Mouse (Mus musculus) hindbrain, embryonic 11.5 days (tissue): ENCODE measurements at regions not wholly inside any gene's neighbourhood (a gene's known extent, or its start where the extent isn't known, plus 50 kb on each side); places are given as distances from the start of the nearest gene placed in this dataset.
A peak's percentile ranks its signal among the peaks of the same experiment; 100 is the strongest.

Experiments
- ATAC-seq: fragments of 200-750 bp; cut with Nextera tagmentation; 2 replicates; pipeline ENCODE4 v1.8.0; 2017; ENCODE audit warnings: mild to moderate bottlenecking, moderate TSS enrichment, moderate library complexity; ENCODE audit not compliant: low FRiP score
- DNase-seq: peaks from one replicate; pipeline ENCODE4 v3.0.0-alpha.2; 2015; ENCODE audit warnings: low spot score
- H3K27ac ChIP-seq: fragments of 300-500 bp; sonication (generic); 2 replicates; pipeline ENCODE4 v1.5.1; 2014; ENCODE audit warnings: mild to moderate bottlenecking, low read depth, low read length
- H3K27me3 ChIP-seq: fragments of 300-500 bp; sonication (generic); 2 replicates; pipeline ENCODE4 v1.6.1; 2014; ENCODE audit warnings: mild to moderate bottlenecking, low read length, moderate library complexity, mixed read lengths; ENCODE audit not compliant: control insufficient read depth, insufficient read depth
- H3K36me3 ChIP-seq: fragments of 300-500 bp; sonication (generic); 2 replicates; pipeline ENCODE4 v1.6.1; 2014; ENCODE audit warnings: mild to moderate bottlenecking, low read length, moderate library complexity, mixed read lengths; ENCODE audit not compliant: control insufficient read depth, insufficient read depth
- H3K4me1 ChIP-seq: fragments of 300-500 bp; sonication (generic); replicated peaks from 2 replicates; pipeline ENCODE4 v1.6.1; 2014; ENCODE audit warnings: low read length, mixed read lengths; ENCODE audit not compliant: control insufficient read depth, insufficient read depth
- H3K4me2 ChIP-seq: fragments of 300-500 bp; sonication (generic); replicated peaks from 2 replicates; pipeline ENCODE4 v1.6.1; 2014; ENCODE audit warnings: mild to moderate bottlenecking, low read depth, low read length
- H3K4me3 ChIP-seq: fragments of 300-500 bp; sonication (generic); 2 replicates; pipeline ENCODE4 v1.5.1; 2014; ENCODE audit warnings: low read depth, low read length
- H3K9ac ChIP-seq: fragments of 300-500 bp; sonication (generic); 2 replicates; pipeline ENCODE4 v1.6.1; 2014; ENCODE audit warnings: low read depth, low read length
- H3K9me3 ChIP-seq: fragments of 300-500 bp; sonication (generic); 2 replicates; pipeline ENCODE4 v1.6.1; 2016; ENCODE audit warnings: low read length; ENCODE audit not compliant: control insufficient read depth
- WGBS: fragments of 180-500 bp; shearing (Covaris S2); extraction: QIAGEN DNeasy Blood & Tissue Kit; methylation state at CpG from one replicate; pipeline ENCODE4 v1.1.7; 2014; 5-methylcytosine and 5-hydroxymethylcytosine counted together

DNA sequence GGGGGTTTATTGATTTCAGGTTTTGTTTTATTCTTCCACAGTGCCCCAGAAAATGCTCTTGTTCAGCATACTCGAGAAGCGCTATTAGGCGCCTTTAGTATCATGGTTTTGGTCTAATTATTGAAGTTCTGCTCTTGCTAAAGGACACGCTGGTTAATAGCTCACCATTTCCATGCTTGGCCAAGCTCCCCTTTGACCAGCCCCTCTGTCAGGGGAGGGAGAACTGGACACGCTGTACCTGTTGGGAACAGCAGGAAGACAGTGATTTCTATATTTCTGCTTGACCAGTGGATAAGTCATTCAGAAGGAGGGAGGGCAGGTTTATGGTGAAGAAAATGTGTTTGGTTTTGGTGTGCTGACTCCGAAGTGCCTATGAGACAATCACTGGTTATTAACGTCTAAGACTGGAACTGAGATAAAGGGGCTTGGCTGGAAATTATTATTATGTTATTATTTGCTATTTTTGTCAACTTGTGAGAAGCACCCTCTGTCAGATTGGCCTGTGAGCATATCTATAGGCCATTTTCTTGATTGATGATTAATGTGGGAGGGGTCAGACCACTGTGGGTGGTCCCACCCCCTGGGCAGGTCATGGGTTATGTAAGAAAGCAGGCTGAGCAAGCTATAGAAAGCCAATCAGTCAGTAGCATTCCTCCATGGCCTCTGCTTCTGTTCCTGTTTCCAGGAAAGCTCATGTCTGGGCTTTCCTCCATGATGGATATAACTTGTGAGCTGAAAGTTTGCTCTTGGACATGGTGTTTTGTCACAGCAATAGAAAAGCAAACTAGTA is 51.2 kb upstream of the Tanc2 start:
- DNase-seq (no peak), ATAC-seq (no peak)
- Histone ChIP-seq H3K9me3 (no peaks in the 10 kb centered on the region), H3K4me3 (no peak overlapping the region), H3K27me3 (no peaks in the 10 kb centered on the region), H3K36me3 (no peaks in the 10 kb centered on the region), H3K27ac (no peak overlapping the region), H3K4me1 (no peaks in the 10 kb centered on the region), H3K9ac (no peak overlapping the region), H3K4me2 (no peak overlapping the region)
- 89% methylated on average over 7 of the region's 7 CpGs for WGBS

DNA sequence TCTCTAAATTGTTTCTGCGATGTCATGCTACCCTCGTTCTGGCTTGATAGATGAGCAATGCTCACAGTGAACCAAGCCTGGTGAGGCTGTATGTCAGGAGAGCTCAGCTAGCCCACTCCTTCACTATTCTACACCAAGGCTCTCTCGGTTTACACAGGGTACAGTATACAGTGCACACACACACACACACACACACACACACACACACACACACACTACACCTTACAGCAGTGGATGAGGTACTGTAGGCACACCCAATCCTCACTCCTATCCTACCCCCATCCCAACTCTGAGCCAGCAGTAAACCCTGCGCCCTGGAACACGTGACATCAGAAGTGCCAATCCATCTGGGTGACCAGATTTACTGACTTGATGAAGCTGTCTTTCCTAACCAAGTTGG is 57.2 kb upstream of the Tanc2 start:
- no peaks in the 10 kb centered on the region for H3K36me3 ChIP-seq
- H3K4me2 ChIP-seq = no peak overlapping the region
- no peaks in the 10 kb centered on the region for H3K4me1 ChIP-seq
- no peak overlapping the region for H3K27ac ChIP-seq
- H3K9me3 ChIP-seq = no peaks in the 10 kb centered on the region
- no peaks in the 10 kb centered on the region for H3K27me3 ChIP-seq
- no peak overlapping the region for H3K9ac ChIP-seq
- no peak overlapping the region for H3K4me3 ChIP-seq
- ATAC-seq (no peak), DNase-seq (no peak)
- WGBS = 84% methylated on average over 5 of the region's 5 CpGs

DNA sequence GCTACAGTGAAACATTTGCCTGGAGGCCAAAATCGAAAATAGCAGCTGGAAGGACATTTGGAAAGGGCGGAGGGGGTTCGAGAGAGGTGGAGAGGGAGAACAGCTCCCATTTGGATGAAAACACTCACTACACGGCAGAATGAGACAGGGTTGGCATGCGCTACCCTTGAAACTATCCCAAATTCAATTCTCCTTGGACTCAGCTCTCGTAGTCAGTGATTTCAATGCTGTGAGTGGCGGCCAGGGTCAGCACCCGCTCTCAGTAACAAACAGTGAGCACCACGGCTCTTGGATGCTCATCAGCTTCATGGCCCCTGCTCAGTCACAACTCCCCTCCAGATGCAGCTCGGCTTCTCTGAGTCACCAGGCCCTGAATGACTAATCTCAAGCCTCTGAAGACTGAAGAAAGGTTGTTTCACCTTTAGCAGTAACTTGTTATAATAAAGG is 59.1 kb upstream of the Tanc2 start:
- H3K27me3 ChIP-seq = no peaks in the 10 kb centered on the region

DNA sequence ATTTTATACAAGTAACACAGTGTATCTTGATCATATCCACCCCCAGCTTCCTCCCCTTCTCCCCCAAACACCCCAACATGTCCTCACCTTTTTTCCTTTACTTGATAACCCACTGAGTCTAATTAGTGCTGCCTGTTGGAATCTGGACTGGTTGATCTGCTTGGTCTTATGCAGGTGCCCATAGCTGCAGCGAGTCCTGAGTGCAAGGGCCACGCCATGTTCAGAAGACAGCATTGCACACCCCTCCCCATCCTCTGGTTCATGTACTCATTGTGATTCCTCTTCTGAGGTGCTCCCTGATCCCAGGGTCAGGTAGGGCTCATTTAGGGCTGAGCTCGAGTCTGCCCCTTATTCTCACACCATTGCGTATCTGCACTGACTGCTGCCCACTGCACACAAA is 63.7 kb upstream of the Tanc2 start:
- Histone ChIP-seq H3K4me2 (no peak overlapping the region), H3K4me3 (no peak overlapping the region), H3K4me1 (no peaks in the 10 kb centered on the region), H3K27ac (no peak overlapping the region), H3K9ac (no peak overlapping the region), H3K36me3 (no peaks in the 10 kb centered on the region), H3K27me3 (no peaks in the 10 kb centered on the region), H3K9me3 (no peaks in the 10 kb centered on the region)
- ATAC-seq (no peak), DNase-seq (no peak)
- WGBS = 90% methylated on average over 4 of the region's 4 CpGs

More for the DNA sequence above, 59.1 kb upstream of the Tanc2 start:
- H3K9ac ChIP-seq = no peak overlapping the region
- no peaks in the 10 kb centered on the region for H3K4me1 ChIP-seq
- no peak overlapping the region for H3K4me3 ChIP-seq
- 75% methylated on average over 10 of the region's 10 CpGs for WGBS
- DNase-seq = no peak
- no peak overlapping the region for H3K4me2 ChIP-seq
- no peak for ATAC-seq
- no peaks in the 10 kb centered on the region for H3K9me3 ChIP-seq
- no peak overlapping the region for H3K27ac ChIP-seq
- no peaks in the 10 kb centered on the region for H3K36me3 ChIP-seq

DNA sequence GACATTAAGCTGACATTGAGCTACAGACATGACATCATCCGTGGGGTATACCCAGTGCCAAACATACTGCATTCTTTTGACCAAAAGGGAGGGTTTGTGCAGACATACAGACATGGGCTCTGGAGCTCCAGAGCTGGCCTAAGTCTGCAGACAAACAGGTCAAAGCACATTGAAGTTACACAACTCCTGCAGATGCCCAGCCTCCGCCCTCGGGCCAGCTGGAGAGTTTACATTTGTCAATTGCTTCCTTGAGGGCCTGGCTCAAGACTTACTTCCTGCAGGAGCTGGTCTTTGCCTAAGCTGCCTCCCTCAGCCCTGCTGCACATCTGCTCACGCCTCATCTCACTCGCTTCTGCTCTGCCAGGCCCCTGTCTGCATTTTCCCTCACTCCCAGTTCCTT is 64.2 kb upstream of the Tanc2 start:
- Histone ChIP-seq H3K9me3 (no peaks in the 10 kb centered on the region), H3K27ac (no peak overlapping the region), H3K36me3 (no peaks in the 10 kb centered on the region), H3K9ac (no peak overlapping the region), H3K4me2 (no peak overlapping the region), H3K4me1 (no peaks in the 10 kb centered on the region), H3K27me3 (no peaks in the 10 kb centered on the region), H3K4me3 (no peak overlapping the region)
- no peak for ATAC-seq
- no peak for DNase-seq
- WGBS = 36% methylated on average over 5 of the region's 5 CpGs

DNA sequence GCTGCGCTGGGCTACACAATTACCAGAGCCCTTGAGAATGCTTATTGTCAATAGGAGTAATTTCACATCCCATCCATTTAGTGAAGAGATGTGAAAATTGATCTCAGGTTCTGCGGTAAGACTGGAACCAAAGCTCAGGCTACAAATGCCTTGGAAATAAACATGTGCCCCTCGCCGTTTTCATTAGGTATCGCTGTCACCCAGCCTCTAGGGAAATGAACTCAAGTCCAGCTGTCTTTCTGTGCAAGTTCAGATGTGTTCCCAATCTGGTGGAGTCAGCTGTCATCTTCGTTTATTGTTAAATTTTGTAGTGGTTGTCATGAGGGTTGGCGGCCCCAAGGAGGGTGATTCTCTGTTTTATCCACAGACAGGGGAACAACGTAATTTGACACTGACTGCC is 65.4 kb upstream of the Tanc2 start:
- Histone ChIP-seq H3K4me2 (no peak overlapping the region), H3K9ac (no peak overlapping the region), H3K27ac (0 out of 2 replicates have a peak overlapping the region, but pooled peaks have one; percentile 55), H3K4me1 (no peaks in the 10 kb centered on the region), H3K4me3 (no peak overlapping the region), H3K9me3 (no peaks in the 10 kb centered on the region), H3K27me3 (no peaks in the 10 kb centered on the region), H3K36me3 (no peaks in the 10 kb centered on the region)
- peak; percentile 43; the same call in 1 of the 2 replicates for ATAC-seq
- WGBS = 21% methylated on average over 8 of the region's 8 CpGs
- DNase-seq = no peak

DNA sequence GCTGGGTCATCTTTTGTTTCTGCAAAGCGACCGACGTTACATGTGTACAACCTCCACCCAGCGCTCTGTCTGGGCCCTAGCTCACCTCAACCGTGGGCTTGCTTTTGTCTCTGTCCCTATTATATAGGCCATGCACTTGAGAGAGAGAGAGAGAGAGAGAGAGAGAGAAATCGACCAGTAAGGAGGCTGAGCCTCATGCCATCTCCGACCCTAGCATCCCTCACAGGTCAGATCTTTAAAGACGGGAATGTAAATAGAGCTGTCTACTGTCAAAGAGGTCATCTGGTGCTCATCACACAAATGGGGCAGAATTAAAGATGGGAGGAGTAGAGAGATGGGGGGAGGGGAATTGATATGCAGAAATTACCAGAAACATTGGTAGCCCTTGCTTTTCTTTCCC is 66.0 kb upstream of the Tanc2 start:
- Histone ChIP-seq H3K27me3 (no peaks in the 10 kb centered on the region), H3K36me3 (no peaks in the 10 kb centered on the region), H3K9me3 (no peaks in the 10 kb centered on the region), H3K9ac (no peak overlapping the region), H3K4me1 (no peaks in the 10 kb centered on the region), H3K4me3 (no peak overlapping the region), H3K4me2 (no peak overlapping the region), H3K27ac (peak overlapping the region; percentile 55; the same call in 1 of the 2 replicates)
- ATAC-seq = peak; percentile 80
- peak; percentile 38 for DNase-seq
- 11% methylated on average over 8 of the region's 8 CpGs for WGBS

DNA sequence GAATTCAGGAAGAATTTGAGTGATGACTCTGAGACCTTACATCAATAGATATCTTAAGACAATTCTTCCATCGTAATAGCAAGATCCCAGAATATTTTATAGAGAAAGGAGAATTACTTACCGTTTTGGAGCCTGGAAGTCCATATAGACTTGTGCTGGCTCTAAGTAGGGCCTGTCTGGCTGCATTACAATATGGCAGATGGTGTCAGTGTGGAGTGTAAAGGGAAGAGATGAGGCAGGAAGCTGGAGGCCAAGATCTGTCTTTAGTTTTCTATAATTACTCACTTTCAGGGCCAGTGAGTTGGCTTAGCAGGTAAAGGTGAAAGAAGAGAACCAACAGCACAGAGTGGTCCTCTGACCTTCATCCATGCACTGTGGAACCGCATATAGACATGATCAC is 63.9 kb upstream of the March10 start:
- H3K27ac ChIP-seq = no peak overlapping the region
- no peaks in the 10 kb centered on the region for H3K4me1 ChIP-seq
- 90% methylated on average over 3 of the region's 3 CpGs for WGBS
- ATAC-seq = no peak
- H3K9me3 ChIP-seq = no peaks in the 10 kb centered on the region
- no peaks in the 10 kb centered on the region for H3K27me3 ChIP-seq
- no peaks in the 10 kb centered on the region for H3K36me3 ChIP-seq
- DNase-seq = no peak
- no peak overlapping the region for H3K4me3 ChIP-seq
- no peak overlapping the region for H3K4me2 ChIP-seq
- no peak overlapping the region for H3K9ac ChIP-seq

DNA sequence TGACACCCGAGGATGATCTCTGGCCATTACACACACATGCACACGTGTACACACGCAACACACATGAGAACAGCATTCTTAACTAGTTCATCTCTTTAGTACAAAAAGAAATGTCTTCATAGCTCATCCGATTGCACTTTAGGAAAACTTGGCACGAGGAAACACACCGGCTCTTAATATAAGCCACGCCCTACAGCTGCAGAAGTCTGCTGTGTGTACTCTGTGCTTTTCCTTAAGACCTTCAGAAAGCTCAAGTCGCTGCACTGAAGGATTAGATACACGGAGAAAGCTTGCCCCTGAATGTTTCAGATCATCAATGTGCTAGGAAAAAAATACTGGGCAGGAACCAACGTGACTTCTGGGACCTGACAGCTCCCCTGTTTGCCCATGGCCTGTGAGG is 56.7 kb upstream of the March10 start:
- Histone ChIP-seq H3K27me3 (no peaks in the 10 kb centered on the region), H3K27ac (no peak overlapping the region), H3K9ac (no peak overlapping the region), H3K4me2 (no peak overlapping the region), H3K4me1 (peaks cover 7% of the 10 kb centered on the region), H3K9me3 (no peaks in the 10 kb centered on the region), H3K36me3 (no peaks in the 10 kb centered on the region), H3K4me3 (no peak overlapping the region)
- no peak for DNase-seq
- ATAC-seq = no peak
- WGBS = 90% methylated on average over 10 of the region's 10 CpGs
